Mouse (Mus musculus) ES-Bruce4 (cell line): ENCODE measurements around the gene Atr.

Source experiments
- CTCF ChIP-seq: IDR thresholded peaks from one replicate; pipeline ENCODE4 v1.8.1; 2011; ENCODE audit warnings: low read depth, low read length
- POLR2A ChIP-seq: IDR thresholded peaks from one replicate; pipeline ENCODE4 v1.8.1; 2011; ENCODE audit warnings: low read length; ENCODE audit not compliant: insufficient read depth

GRCm38 (mm10) chr9:95992255-95992654 is 134.9 kb downstream of the Atr start:
- TF ChIP-seq CTCF (no peak), POLR2A (no peak)
